Mouse (Mus musculus) megakaryocyte, adult 5-6 weeks (primary cell): ENCODE results near the gene Crlf1. TPM values are rescaled to one million over a fixed set of nuclear protein-coding genes. Genes with fewer than 3 reads are reported as not detected.
A peak's percentile ranks its signal among the peaks of the same experiment; 100 is the strongest.

Experiments used
- ATAC-seq: 2 replicates; pipeline ENCODE4 v1.8.0; 2016; ENCODE audit warnings: mild to moderate bottlenecking, inconsistent platforms; ENCODE audit not compliant: poor library complexity, severe bottlenecking
- total RNA-seq, 2 experiments: library from RNA; stranded (forward) in 1 of 2; stranded (reverse) in 1 of 2; fragments of 153-499, 151-499 nt in 1 of 2; fragments of 221-1000, 200-1000 nt in 1 of 2; gene quantifications; 2 replicates each; pipeline versions ENCODE4 v1.2.3 to v1.2.4; 2015 to 2017

The Crlf1 gene
- total RNA-seq, 2 experiments from 2014 or later, result not detected

GRCm38 (mm10) chr8:70544200-70544687 is 51.3 kb downstream of the Crlf1 start:
- ATAC-seq, result peak; percentile 72

GRCm38 (mm10) chr8:70546412-70546811 is 53.5 kb downstream of the Crlf1 start:
- no peak for ATAC-seq

DNA sequence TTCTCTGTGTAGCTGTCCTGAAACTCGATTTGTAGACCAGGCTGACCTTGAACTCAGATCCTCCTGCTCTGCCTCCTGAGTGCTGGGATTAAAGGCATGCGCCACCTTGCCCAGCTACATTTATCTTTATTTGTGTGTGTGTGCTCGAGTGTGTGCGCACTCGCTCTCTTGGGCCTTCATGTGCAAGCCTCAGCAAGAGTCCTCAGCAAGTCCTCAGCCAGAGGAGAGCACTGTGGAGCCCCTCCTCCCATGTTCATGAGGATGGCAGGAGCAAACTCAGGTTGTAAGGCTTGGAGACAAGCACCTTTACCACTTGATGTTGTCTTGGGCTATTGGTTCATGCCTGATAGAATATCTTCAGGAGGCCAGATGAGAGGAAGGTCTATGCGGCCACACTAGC is 54.8 kb downstream of the Crlf1 start:
- no peak for ATAC-seq

- peak; percentile 65 for ATAC-seq
Measured at GRCm38 (mm10) chr8:70549412-70550184, 56.6 kb downstream of the Crlf1 start.

DNA sequence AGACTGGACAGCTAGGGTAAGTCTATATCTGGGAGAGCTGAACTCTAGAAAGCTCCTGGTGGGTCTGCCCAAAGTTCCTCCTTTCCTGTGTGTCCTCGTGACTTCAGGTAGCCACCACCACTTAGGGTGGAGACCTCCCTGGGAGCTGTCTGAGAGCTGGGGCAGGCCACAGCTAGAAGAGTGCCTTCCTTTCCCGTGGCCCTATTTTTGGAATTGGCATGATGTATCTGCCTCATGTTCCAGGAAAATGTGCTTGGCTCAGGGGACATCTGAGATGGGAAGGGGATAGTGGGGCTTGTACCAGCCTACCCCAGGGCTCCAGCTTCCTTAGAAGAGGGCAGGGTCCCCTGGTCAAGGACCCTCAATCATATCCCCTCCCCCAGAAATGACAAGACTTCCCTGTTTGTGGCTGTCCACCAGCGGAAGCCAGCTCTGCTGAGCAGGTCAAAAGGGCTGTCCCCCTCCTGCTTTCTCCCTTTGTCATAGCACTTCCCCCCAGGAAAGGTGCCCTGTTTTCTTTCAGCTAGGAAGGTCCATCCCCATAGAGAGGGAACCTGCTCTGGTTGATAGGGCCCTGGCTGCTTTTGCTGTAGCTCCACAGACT is 58.7 kb downstream of the Crlf1 start:
- no peak for ATAC-seq

GRCm38 (mm10) chr8:70552836-70553235 is 59.9 kb downstream of the Crlf1 start:
- ATAC-seq, result no peak

Other genes with a start within 250 kb of the Crlf1 start
- gene Homer3, start 210.3 kb upstream of the Crlf1 start, total RNA-seq (2015), result 1.6 and 3.5 TPM in 2 replicates
- gene Homer3, start 210.3 kb upstream of the Crlf1 start, total RNA-seq (2017), result 2.9 and 8.0 TPM in 2 replicates
- gene Ddx49, start 190.7 kb upstream of the Crlf1 start, total RNA-seq (2015), result 17.9 and 19.9 TPM in 2 replicates
- 53.6 and 81.7 TPM in 2 replicates for gene Ddx49, start 190.7 kb upstream of the Crlf1 start, total RNA-seq (2017)
- gene Cope, start 190.6 kb upstream of the Crlf1 start, total RNA-seq (2015), result 163 and 178 TPM in 2 replicates
- gene Cope, start 190.6 kb upstream of the Crlf1 start, total RNA-seq (2017), result 89.1 and 96.1 TPM in 2 replicates
- gene Cers1, start 177.4 kb upstream of the Crlf1 start, total RNA-seq (2015), result not detected in 2 replicates
- not detected in 2 replicates for gene Cers1, start 177.4 kb upstream of the Crlf1 start, total RNA-seq (2017)
- not detected in 2 replicates for gene Gdf1, start 163.3 kb upstream of the Crlf1 start, total RNA-seq (2015)
- not detected in 2 replicates for gene Gdf1, start 163.3 kb upstream of the Crlf1 start, total RNA-seq (2017)
- gene Upf1, start 139.9 kb upstream of the Crlf1 start, total RNA-seq (2015), result 10.9 and 11.7 TPM in 2 replicates
- gene Upf1, start 139.9 kb upstream of the Crlf1 start, total RNA-seq (2017), result 24.4 and 30.7 TPM in 2 replicates
- gene Comp, start 119.6 kb upstream of the Crlf1 start, total RNA-seq (2015), result not detected in 2 replicates
- gene Comp, start 119.6 kb upstream of the Crlf1 start, total RNA-seq (2017), result 0.12 TPM in 1 of 2 replicates, not detected in the other
- gene Crtc1, start 53.6 kb upstream of the Crlf1 start, total RNA-seq (2015), result 2.7 and 3.9 TPM in 2 replicates
- gene Crtc1, start 53.6 kb upstream of the Crlf1 start, total RNA-seq (2017), result 2.2 TPM in 2 replicates
- gene Klhl26, start 16.2 kb upstream of the Crlf1 start, total RNA-seq (2015), result 1.6 and 2.4 TPM in 2 replicates
- gene Klhl26, start 16.2 kb upstream of the Crlf1 start, total RNA-seq (2017), result 3.6 and 5.4 TPM in 2 replicates
- gene Tmem59l, start 5.8 kb upstream of the Crlf1 start, total RNA-seq (2015), result not detected in 2 replicates
- not detected in 2 replicates for gene Tmem59l, start 5.8 kb upstream of the Crlf1 start, total RNA-seq (2017)
- gene Rex1bd, start 13.6 kb downstream of the Crlf1 start, total RNA-seq (2015), result 40.4 and 47.5 TPM in 2 replicates
- gene Rex1bd, start 13.6 kb downstream of the Crlf1 start, total RNA-seq (2017), result 37.3 and 43.7 TPM in 2 replicates
- 2,237 and 2,370 TPM in 2 replicates for gene Uba52, start 17.6 kb downstream of the Crlf1 start, total RNA-seq (2015)
- 4,162 and 4,635 TPM in 2 replicates for gene Uba52, start 17.6 kb downstream of the Crlf1 start, total RNA-seq (2017)
- 75.1 and 75.3 TPM in 2 replicates for gene Fkbp8, start 34.6 kb downstream of the Crlf1 start, total RNA-seq (2015)
- gene Fkbp8, start 34.6 kb downstream of the Crlf1 start, total RNA-seq (2017), result 146 and 166 TPM in 2 replicates
- 88.7 and 114 TPM in 2 replicates for gene Kxd1, start 34.8 kb downstream of the Crlf1 start, total RNA-seq (2015)
- 71.4 and 80.6 TPM in 2 replicates for gene Kxd1, start 34.8 kb downstream of the Crlf1 start, total RNA-seq (2017)
- 9.3 and 12.5 TPM in 2 replicates for gene Ell, start 46.3 kb downstream of the Crlf1 start, total RNA-seq (2015)
- gene Ell, start 46.3 kb downstream of the Crlf1 start, total RNA-seq (2017), result 11.1 and 11.9 TPM in 2 replicates
- 11.8 and 11.9 TPM in 2 replicates for gene Isyna1, start 101.2 kb downstream of the Crlf1 start, total RNA-seq (2015)
- gene Isyna1, start 101.2 kb downstream of the Crlf1 start, total RNA-seq (2017), result 13.9 and 15.7 TPM in 2 replicates
- 35.7 and 38.2 TPM in 2 replicates for gene Ssbp4, start 115.7 kb downstream of the Crlf1 start, total RNA-seq (2015)
- 61.3 and 76.1 TPM in 2 replicates for gene Ssbp4, start 115.7 kb downstream of the Crlf1 start, total RNA-seq (2017)
- 62.2 and 64.6 TPM in 2 replicates for gene Lrrc25, start 123.0 kb downstream of the Crlf1 start, total RNA-seq (2015)
- 29.3 and 33.8 TPM in 2 replicates for gene Lrrc25, start 123.0 kb downstream of the Crlf1 start, total RNA-seq (2017)
- not detected in 2 replicates for gene Gdf15, start 139.3 kb downstream of the Crlf1 start, total RNA-seq (2015)
- gene Gdf15, start 139.3 kb downstream of the Crlf1 start, total RNA-seq (2017), result not detected in 2 replicates
- 5.7 and 6.8 TPM in 2 replicates for gene Pgpep1, start 167.2 kb downstream of the Crlf1 start, total RNA-seq (2015)
- 1.5 and 4.0 TPM in 2 replicates for gene Pgpep1, start 167.2 kb downstream of the Crlf1 start, total RNA-seq (2017)
- gene Lsm4, start 180.1 kb downstream of the Crlf1 start, total RNA-seq (2015), result 82.1 and 84.4 TPM in 2 replicates
- 106 and 151 TPM in 2 replicates for gene Lsm4, start 180.1 kb downstream of the Crlf1 start, total RNA-seq (2017)
- 26.7 and 44.1 TPM in 2 replicates for gene Jund, start 205.8 kb downstream of the Crlf1 start, total RNA-seq (2015)
- 24.0 and 28.9 TPM in 2 replicates for gene Jund, start 205.8 kb downstream of the Crlf1 start, total RNA-seq (2017)
- 0.11 and 0.27 TPM in 2 replicates for gene Iqcn, start 210.3 kb downstream of the Crlf1 start, total RNA-seq (2015)
- 0.04 TPM in 1 of 2 replicates, not detected in the other for gene Iqcn, start 210.3 kb downstream of the Crlf1 start, total RNA-seq (2017)
- gene Gm3336, start 225.4 kb downstream of the Crlf1 start, total RNA-seq (2015), result not detected in 2 replicates
- not detected in 2 replicates for gene Gm3336, start 225.4 kb downstream of the Crlf1 start, total RNA-seq (2017)
- not detected in 2 replicates for gene Pde4c, start 230.6 kb downstream of the Crlf1 start, total RNA-seq (2015)
- not detected in 2 replicates for gene Pde4c, start 230.6 kb downstream of the Crlf1 start, total RNA-seq (2017)